Mouse (Mus musculus) liver, embryonic 13.5 days (tissue): ENCODE results near the gene Fzd9. TPM values are rescaled to one million over a fixed set of nuclear protein-coding genes. Genes with fewer than 3 reads are reported as not detected.
"Not testable (repeated sequence)": the region's sequence is repeated elsewhere in the genome, so short reads cannot be mapped to it uniquely, and the experiment has no call there.

Experiments used
- ATAC-seq: fragments of 200-750 bp; cut with Nextera tagmentation; 2 replicates; pipeline ENCODE4 v1.8.0; 2017; ENCODE audit warnings: low read depth, mild to moderate bottlenecking, moderate number of reproducible peaks, moderate library complexity
- DNase-seq: peaks from one replicate; pipeline ENCODE4 v3.0.0; 2022
- H3K27ac ChIP-seq: fragments of 300-500 bp; sonication (generic); 2 replicates; pipeline ENCODE4 v1.5.1; 2015; ENCODE audit warnings: moderate library complexity, mild to moderate bottlenecking, inconsistent platforms
- H3K27me3 ChIP-seq: fragments of 300-500 bp; sonication (generic); 2 replicates; pipeline ENCODE4 v1.6.1; 2015; ENCODE audit warnings: mild to moderate bottlenecking, inconsistent platforms
- H3K36me3 ChIP-seq: fragments of 300-500 bp; sonication (generic); 2 replicates; pipeline ENCODE4 v1.6.1; 2015; ENCODE audit warnings: mild to moderate bottlenecking, inconsistent platforms
- H3K4me1 ChIP-seq: fragments of 300-500 bp; sonication (generic); replicated peaks from 2 replicates; pipeline ENCODE4 v1.6.1; 2015; ENCODE audit warnings: inconsistent platforms
- H3K4me2 ChIP-seq: fragments of 300-500 bp; sonication (generic); 2 replicates; pipeline ENCODE4 v1.6.1; 2015; ENCODE audit warnings: inconsistent platforms, mild to moderate bottlenecking, moderate library complexity
- H3K4me3 ChIP-seq: fragments of 300-500 bp; sonication (generic); replicated peaks from 2 replicates; pipeline ENCODE4 v1.5.1; 2015; ENCODE audit warnings: mild to moderate bottlenecking, inconsistent platforms
- H3K9ac ChIP-seq: fragments of 300-500 bp; sonication (generic); 2 replicates; pipeline ENCODE4 v1.6.1; 2015; ENCODE audit warnings: mild to moderate bottlenecking, inconsistent platforms
- H3K9me3 ChIP-seq: fragments of 300-500 bp; sonication (generic); replicated peaks from 2 replicates; pipeline ENCODE4 v1.6.1; 2016; ENCODE audit warnings: inconsistent platforms
- WGBS: fragments of 180-500 bp; shearing (Covaris S2); methylation state at CpG from one replicate; pipeline ENCODE4 v1.1.7; 2015; ENCODE audit not compliant: insufficient replicate concordance; 5-methylcytosine and 5-hydroxymethylcytosine counted together
- polyA plus RNA-seq: library from polyadenylated mRNA; unstranded; fragments of >200 nt; fragmentation: Nextera tagmentation; extraction: Ambion mirVana; gene quantifications from 2 replicates; pipeline ENCODE4 v1.2.1, GENCODE M21; 2015

The Fzd9 gene
- polyA plus RNA-seq, 1 experiment from 2014 or later, result 0.59 TPM

DNA sequence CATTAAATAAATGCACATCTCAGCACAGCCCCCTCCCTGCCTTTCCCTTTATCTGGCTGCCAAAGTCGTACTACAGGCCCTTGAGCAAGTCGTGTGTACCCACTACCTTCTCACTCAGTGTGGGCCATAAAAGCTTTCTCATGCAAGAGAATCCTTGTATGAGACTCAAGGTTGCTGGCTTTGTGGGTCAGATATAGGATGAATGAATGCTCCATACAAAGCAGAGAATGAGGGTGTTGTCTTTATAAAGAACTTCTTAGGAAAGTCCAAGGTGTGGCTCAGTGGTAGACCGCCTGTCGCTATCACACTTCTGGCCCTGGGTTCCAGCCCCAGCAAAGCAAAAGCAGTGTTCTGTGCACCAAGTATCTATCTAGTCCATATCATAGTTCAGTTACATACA, 4.5 kb downstream of the Fzd9 start:
- Histone ChIP-seq H3K9ac (no peak overlapping the region), H3K4me1 (peaks cover 18% of the 10 kb centered on the region), H3K4me2 (no peak overlapping the region), H3K27ac (no peak overlapping the region), H3K4me3 (no peak overlapping the region), H3K36me3 (peaks cover 59% of the 10 kb centered on the region), H3K9me3 (no peaks in the 10 kb centered on the region), H3K27me3 (peaks cover 32% of the 10 kb centered on the region)
- DNase-seq (no peak), ATAC-seq (no peak)
- 60% methylated on average over 4 of the region's 4 CpGs for WGBS

DNA sequence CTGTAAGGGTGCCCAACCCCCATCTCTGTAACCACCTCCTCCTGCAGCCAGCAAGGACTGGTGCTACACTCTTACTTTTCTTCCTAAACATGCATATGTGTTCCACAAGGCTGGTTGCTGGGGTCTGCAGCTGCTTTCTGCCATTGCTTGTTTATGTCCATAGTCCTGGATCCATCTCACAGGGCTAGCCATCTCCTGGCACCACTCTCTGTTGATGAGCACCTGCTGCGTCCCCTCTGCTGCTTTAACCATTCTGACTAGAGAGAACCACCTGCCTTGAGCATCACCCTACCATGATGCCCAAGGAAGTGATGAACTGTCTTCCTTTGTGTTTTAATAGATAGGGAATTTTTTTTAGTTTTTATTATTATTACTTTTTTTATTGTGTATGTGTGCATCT, 7.9 kb downstream of the Fzd9 start:
- no peak overlapping the region for H3K4me2 ChIP-seq
- no peak overlapping the region for H3K27ac ChIP-seq
- no peaks in the 10 kb centered on the region for H3K27me3 ChIP-seq
- H3K9me3 ChIP-seq, result no peaks in the 10 kb centered on the region
- H3K4me1 ChIP-seq, result no peaks in the 10 kb centered on the region
- 89% methylated on average over 1 of the region's 1 CpGs for whole genome bisulfite sequencing
- no peak overlapping the region for H3K9ac ChIP-seq
- ATAC-seq, result 0 out of 2 replicates have a peak, but pooled peaks have one; percentile 11
- H3K36me3 ChIP-seq, result peaks cover 93% of the 10 kb centered on the region
- H3K4me3 ChIP-seq, result no peak overlapping the region
- DNase-seq, result no peak

DNA sequence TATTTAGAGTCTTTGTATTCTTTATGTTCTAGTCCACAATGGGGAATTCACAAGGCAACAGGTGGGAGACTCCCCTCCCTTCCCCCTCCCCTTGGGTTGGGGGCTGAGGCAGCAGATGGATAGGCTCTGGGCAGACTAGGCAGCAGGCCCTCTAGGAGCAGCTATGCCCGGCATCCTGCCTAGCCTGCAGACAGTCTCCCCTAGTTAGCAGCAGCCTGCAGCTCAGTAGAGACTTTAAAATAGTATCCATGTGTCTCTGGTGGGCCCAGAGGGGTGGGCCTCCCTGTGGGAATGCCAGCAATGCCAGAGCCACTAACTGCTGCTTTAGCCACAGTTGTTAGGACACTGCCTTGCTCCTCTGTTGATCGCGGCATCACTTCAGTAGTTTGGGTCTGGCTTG, 8.4 kb downstream of the Fzd9 start:
- no peaks in the 10 kb centered on the region for H3K9me3 ChIP-seq
- no peak overlapping the region for H3K27ac ChIP-seq
- ATAC-seq (0 out of 2 replicates have a peak, but pooled peaks have one; percentile 2), DNase-seq (no peak)
- WGBS, result 85% methylated on average over 3 of the region's 3 CpGs
- peaks cover 98% of the 10 kb centered on the region for H3K36me3 ChIP-seq
- no peak overlapping the region for H3K4me3 ChIP-seq
- H3K9ac ChIP-seq, result no peak overlapping the region
- no peak overlapping the region for H3K4me2 ChIP-seq
- H3K27me3 ChIP-seq, result no peaks in the 10 kb centered on the region
- no peaks in the 10 kb centered on the region for H3K4me1 ChIP-seq

DNA sequence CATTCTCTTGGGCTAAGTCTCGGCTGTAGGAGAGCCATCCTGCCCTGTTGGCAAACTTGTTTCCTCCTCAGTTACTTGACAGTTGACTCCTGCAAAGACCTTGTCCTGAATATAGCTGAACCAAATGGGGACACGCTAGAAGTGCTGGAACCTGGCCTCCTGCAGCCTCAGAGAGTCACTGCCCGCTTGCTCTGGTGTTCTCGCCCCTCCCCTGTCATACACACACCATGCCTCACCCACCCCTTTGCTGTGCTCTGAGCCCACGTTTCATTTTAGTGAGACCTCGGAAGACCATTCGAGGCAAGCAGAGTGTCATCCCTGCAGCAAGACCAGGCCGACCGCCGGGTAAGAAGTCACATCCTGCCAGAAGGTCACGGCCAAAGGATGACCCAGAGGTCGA, 8.9 kb downstream of the Fzd9 start:
- no peaks in the 10 kb centered on the region for H3K9me3 ChIP-seq
- DNase-seq (no peak), ATAC-seq (no peak)
- no peak overlapping the region for H3K4me2 ChIP-seq
- peaks cover 100% of the 10 kb centered on the region for H3K36me3 ChIP-seq
- H3K27ac ChIP-seq, result no peak overlapping the region
- H3K4me1 ChIP-seq, result no peaks in the 10 kb centered on the region
- no peak overlapping the region for H3K9ac ChIP-seq
- 90% methylated on average over 12 of the region's 12 CpGs for WGBS
- H3K4me3 ChIP-seq, result no peak overlapping the region
- no peaks in the 10 kb centered on the region for H3K27me3 ChIP-seq

DNA sequence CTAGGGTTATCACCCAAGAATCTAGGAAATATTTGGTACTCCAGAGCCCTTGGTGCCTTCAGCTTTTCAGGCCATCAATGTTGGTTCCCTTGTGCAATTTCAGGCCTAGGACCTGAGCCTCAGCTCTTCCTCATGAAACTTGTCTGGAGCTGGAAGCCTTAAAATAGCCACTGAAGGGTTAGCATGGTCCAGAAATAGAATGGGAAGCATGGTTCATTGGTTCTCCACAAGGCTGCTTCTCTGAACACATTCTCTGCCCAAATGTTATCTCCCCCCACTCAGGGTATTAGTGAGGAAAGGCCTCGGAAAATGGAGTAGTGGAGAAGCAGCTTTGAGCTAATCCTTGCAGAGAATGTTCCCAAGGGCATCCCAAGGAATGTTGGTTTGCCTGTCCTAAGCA, 9.6 kb downstream of the Fzd9 start:
- Histone ChIP-seq H3K9ac (no peak overlapping the region), H3K4me2 (no peak overlapping the region), H3K27me3 (no peaks in the 10 kb centered on the region), H3K4me3 (no peak overlapping the region), H3K27ac (no peak overlapping the region), H3K9me3 (no peaks in the 10 kb centered on the region), H3K4me1 (no peaks in the 10 kb centered on the region), H3K36me3 (peaks cover 100% of the 10 kb centered on the region)
- WGBS, result 88% methylated on average over 1 of the region's 1 CpGs
- ATAC-seq (no peak), DNase-seq (no peak)

DNA sequence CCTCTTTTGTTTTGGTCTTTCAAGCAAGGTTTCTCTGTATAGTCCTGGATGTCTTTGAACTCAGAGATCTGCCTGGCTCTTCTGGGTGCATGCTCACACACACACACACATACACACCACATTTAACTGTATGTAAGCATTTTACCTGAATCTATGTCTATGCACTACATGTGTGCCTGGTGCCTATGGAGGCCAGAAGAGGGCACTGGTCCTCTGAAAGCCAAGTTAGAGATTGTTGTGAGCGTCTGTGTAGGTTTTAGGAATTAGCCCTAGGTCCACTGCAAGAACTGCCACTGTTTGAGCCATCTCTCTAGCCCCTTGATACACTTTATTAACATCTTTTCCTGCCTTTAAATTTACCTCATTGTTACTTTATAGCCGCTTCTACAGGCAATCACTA, 12.2 kb downstream of the Fzd9 start:
- WGBS, result 83% methylated on average over 2 of the region's 2 CpGs
- H3K9me3 ChIP-seq, result no peaks in the 10 kb centered on the region
- no peak overlapping the region for H3K9ac ChIP-seq
- ATAC-seq (no peak), DNase-seq (no peak)
- H3K27ac ChIP-seq, result no peak overlapping the region
- peaks cover 100% of the 10 kb centered on the region for H3K36me3 ChIP-seq
- no peak overlapping the region for H3K4me3 ChIP-seq
- no peak overlapping the region for H3K4me2 ChIP-seq
- no peaks in the 10 kb centered on the region for H3K4me1 ChIP-seq
- no peaks in the 10 kb centered on the region for H3K27me3 ChIP-seq

DNA sequence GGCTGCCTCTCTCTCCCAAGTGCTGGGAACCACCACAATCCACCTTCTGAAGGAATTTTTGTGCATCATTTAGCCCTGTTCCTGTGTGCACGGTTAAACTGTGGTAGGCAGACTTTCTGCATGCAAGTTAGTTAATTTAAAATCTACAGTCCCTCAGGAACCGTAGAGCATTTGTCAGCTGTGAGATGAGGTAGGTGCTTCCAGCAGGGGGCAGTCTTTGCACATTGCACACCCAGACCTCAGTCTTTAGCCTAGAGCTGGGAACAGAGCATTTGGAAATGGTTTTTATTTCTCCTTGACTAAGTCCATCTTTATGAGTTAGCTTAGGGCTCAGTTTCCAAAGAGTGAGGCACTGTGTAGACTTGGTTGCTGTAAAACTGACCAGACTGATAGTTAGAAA, 14.5 kb downstream of the Fzd9 start:
- no peaks in the 10 kb centered on the region for H3K9me3 ChIP-seq
- no peak overlapping the region for H3K4me2 ChIP-seq
- peaks cover 100% of the 10 kb centered on the region for H3K36me3 ChIP-seq
- ATAC-seq, result no peak
- no peaks in the 10 kb centered on the region for H3K27me3 ChIP-seq
- WGBS, result 60% methylated on average over 2 of the region's 2 CpGs
- peak; percentile 26 for DNase-seq
- no peak overlapping the region for H3K4me3 ChIP-seq
- H3K9ac ChIP-seq, result no peak overlapping the region
- H3K27ac ChIP-seq, result no peak overlapping the region
- H3K4me1 ChIP-seq, result no peaks in the 10 kb centered on the region

DNA sequence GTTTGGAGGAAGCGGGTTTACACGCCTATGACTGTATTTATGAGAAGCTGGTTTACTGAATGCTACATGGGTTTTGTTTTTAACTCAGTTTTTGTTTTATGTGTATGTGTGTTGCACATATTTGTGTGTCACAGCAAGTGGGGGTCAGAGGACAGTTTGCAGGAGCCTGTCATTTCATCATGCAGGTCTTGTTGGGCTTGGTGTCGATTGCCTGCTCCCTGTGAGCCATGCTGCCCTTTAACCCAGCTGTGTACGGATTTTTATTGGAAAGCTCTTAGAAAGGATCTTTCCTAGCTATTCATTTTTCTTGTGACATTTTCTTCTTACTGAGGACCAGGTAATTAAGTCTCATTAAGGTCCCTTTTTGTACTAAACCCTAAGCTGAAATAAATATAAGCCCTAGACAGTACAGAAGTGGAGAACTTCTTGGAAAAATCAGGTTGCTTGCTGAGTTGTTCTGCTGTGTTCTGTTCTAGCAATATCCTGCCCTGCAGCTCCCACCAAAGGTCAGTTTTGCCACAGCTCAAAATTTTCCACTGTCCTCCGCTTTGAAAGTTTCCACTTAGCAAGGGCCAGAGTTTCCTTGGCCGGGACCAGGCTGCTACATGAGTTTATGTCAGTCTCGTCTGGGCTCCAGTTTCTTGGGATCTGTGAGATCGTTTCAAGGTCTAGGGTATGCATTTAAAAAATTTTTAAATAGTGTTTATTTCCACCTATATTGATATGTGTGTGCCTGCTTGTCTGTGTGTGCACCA, 17.7 kb downstream of the Fzd9 start:
- Histone ChIP-seq H3K4me3 (no peak overlapping the region), H3K36me3 (peaks cover 99% of the 10 kb centered on the region), H3K27ac (no peak overlapping the region), H3K4me2 (no peak overlapping the region), H3K27me3 (no peaks in the 10 kb centered on the region), H3K9me3 (no peaks in the 10 kb centered on the region), H3K9ac (no peak overlapping the region), H3K4me1 (no peaks in the 10 kb centered on the region)
- 85% methylated on average over 8 of the region's 8 CpGs for WGBS
- ATAC-seq (no peak), DNase-seq (no peak)

DNA sequence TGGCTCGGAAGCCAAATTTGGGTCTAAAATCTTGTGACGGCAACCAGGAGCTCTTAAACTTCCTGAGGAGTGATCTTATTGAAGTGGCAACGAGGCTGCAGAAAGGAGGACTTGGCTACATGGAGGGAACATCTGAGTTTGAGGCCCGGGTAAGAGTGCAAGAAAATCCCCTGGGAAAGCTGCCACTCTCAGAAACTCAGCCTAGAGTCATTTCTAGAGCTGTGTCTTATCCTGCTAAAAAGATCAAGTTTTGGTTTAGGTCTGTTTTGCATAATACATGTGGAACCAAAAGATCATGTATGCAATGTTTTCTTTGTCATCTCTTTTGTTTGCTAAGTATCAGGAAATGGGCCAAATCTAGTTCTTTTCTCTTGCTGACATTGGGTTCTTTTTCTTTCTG, 20.8 kb downstream of the Fzd9 start:
- H3K27ac ChIP-seq, result no peak overlapping the region
- H3K4me3 ChIP-seq, result no peak overlapping the region
- H3K4me2 ChIP-seq, result no peak overlapping the region
- 83% methylated on average over 4 of the region's 4 CpGs for WGBS
- H3K27me3 ChIP-seq, result no peaks in the 10 kb centered on the region
- H3K9ac ChIP-seq, result no peak overlapping the region
- H3K36me3 ChIP-seq, result peaks cover 94% of the 10 kb centered on the region
- ATAC-seq (no peak), DNase-seq (no peak)
- H3K4me1 ChIP-seq, result no peaks in the 10 kb centered on the region
- no peaks in the 10 kb centered on the region for H3K9me3 ChIP-seq

DNA sequence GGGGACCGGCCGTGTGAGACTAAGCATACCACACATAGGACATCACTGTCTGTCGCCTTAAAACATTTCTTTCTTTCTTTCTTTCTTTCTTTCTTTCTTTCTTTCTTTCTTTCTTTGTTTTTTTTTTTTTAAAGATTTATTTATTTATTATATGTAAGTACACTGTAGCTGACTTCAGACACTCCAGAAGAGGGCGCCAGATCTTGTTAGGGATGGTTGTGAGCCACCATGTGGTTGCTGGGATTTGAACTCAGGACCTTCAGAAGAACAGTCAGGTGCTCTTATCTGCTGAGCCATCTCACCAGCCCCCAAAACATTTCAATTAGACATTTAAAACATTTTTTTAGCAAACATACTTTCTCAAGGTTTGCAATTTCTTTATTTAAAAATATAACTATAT, 25.2 kb downstream of the Fzd9 start:
- 84% methylated on average over 4 of the region's 4 CpGs for WGBS
- DNase-seq, H3K27ac ChIP-seq, H3K9ac ChIP-seq, H3K4me3 ChIP-seq, H3K27me3 ChIP-seq, H3K4me2 ChIP-seq, ATAC-seq, H3K9me3 ChIP-seq, H3K4me1 ChIP-seq: not testable (repeated sequence)
- H3K36me3 ChIP-seq, result peaks cover 93% of the 10 kb centered on the region

DNA sequence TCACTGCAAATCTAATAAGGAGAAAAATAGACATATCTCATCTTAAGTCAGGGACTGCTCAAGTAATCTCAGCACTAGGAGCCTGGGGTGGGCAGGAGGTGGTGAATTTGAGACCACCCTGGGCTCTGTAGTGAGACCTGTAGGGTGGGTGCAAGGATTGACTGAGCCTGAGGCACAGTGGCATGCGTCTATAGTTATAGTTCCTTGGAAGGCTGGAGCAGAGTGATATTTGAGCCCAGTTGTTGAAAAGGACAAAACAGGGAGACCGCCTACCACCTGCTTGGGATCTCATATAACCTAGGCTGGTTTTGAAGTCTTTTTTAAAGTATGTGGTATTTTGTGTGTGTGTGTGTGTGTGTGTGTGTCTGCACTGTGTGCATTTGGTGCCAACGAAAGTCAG, 26.9 kb downstream of the Fzd9 start:
- Histone ChIP-seq H3K4me2 (no peak overlapping the region), H3K4me3 (no peak overlapping the region), H3K4me1 (no peaks in the 10 kb centered on the region), H3K9me3 (no peaks in the 10 kb centered on the region), H3K9ac (no peak overlapping the region), H3K27ac (no peak overlapping the region), H3K36me3 (peaks cover 92% of the 10 kb centered on the region), H3K27me3 (no peaks in the 10 kb centered on the region)
- WGBS, result 82% methylated on average over 3 of the region's 3 CpGs
- ATAC-seq, result no peak
- DNase-seq, result no peak

DNA sequence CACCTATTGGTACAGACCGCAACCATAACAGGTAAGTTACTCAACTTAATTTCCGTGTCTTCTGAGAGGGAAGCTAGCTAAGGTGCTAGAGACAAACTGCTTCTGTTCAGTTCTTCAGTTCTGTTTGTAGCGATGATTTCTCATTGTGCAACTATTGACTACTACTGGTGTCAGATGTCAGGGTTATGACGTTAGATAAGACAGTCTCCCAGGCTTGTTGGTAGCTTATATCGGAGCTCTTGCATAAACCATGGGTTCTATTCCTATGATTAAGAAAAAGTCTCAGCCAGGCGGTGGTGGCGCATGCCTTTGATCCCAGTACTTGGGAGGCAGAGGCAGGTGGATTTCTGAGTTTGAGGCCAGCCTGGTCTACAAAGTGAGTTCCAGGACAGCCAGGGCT, 29.0 kb downstream of the Fzd9 start:
- 84% methylated on average over 7 of the region's 7 CpGs for WGBS
- no peak for ATAC-seq
- H3K27me3 ChIP-seq, result no peaks in the 10 kb centered on the region
- no peak overlapping the region for H3K27ac ChIP-seq
- peaks cover 93% of the 10 kb centered on the region for H3K36me3 ChIP-seq
- H3K9ac ChIP-seq, result no peak overlapping the region
- no peaks in the 10 kb centered on the region for H3K4me1 ChIP-seq
- no peak for DNase-seq
- H3K4me3 ChIP-seq, result no peak overlapping the region
- H3K9me3 ChIP-seq, result no peaks in the 10 kb centered on the region
- H3K4me2 ChIP-seq, result no peak overlapping the region
